Mouse (Mus musculus) lung, embryonic 16.5 days (tissue): ENCODE results near the gene Slit3. TPM values are rescaled to one million over a fixed set of nuclear protein-coding genes. Genes with fewer than 3 reads are reported as not detected.

Source experiments
- ATAC-seq: fragments of 200-750 bp; cut with Nextera tagmentation; 2 replicates; pipeline ENCODE4 v1.8.0; 2017; ENCODE audit warnings: low read depth, mild to moderate bottlenecking, moderate library complexity
- H3K27ac ChIP-seq: fragments of 300-500 bp; sonication (generic); 2 replicates; pipeline ENCODE4 v1.5.1; 2014; ENCODE audit warnings: mild to moderate bottlenecking, control low read depth, low read length
- H3K27me3 ChIP-seq: fragments of 300-500 bp; sonication (generic); 2 replicates; pipeline ENCODE4 v1.6.1; 2014; ENCODE audit warnings: low read depth, low read length, mixed read lengths; ENCODE audit not compliant: control insufficient read depth, insufficient read depth
- H3K36me3 ChIP-seq: fragments of 300-500 bp; sonication (generic); 2 replicates; pipeline ENCODE4 v1.6.1; 2014; ENCODE audit warnings: low read length; ENCODE audit not compliant: control insufficient read depth, insufficient read depth
- H3K4me1 ChIP-seq: fragments of 300-500 bp; sonication (generic); replicated peaks from 2 replicates; pipeline ENCODE4 v1.6.1; 2014; ENCODE audit warnings: low read length, mixed read lengths; ENCODE audit not compliant: control insufficient read depth, insufficient read depth
- H3K4me2 ChIP-seq: fragments of 300-500 bp; sonication (generic); 2 replicates; pipeline ENCODE4 v1.6.1; 2014; ENCODE audit warnings: low read depth, low read length, control low read depth
- H3K4me3 ChIP-seq: fragments of 300-500 bp; sonication (generic); 2 replicates; pipeline ENCODE4 v1.5.1; 2014; ENCODE audit warnings: mild to moderate bottlenecking, low read length, control low read depth
- H3K9ac ChIP-seq: fragments of 300-500 bp; sonication (generic); 2 replicates; pipeline ENCODE4 v1.6.1; 2014; ENCODE audit warnings: low read length, control low read depth
- H3K9me3 ChIP-seq: fragments of 300-500 bp; sonication (generic); 2 replicates; pipeline ENCODE4 v1.6.1; 2016; ENCODE audit warnings: low read length; ENCODE audit not compliant: control insufficient read depth
- WGBS: fragments of 180-500 bp; shearing (Covaris S2); extraction: QIAGEN DNeasy Blood & Tissue Kit; methylation state at CpG from one replicate; pipeline ENCODE4 v1.1.7; 2014; 5-methylcytosine and 5-hydroxymethylcytosine counted together
- polyA plus RNA-seq: library from polyadenylated mRNA; unstranded; fragments of >200 nt; fragmentation: Nextera tagmentation; extraction: Ambion mirVana; gene quantifications from 2 replicates; pipeline ENCODE4 v1.2.1, GENCODE M21; 2015

The Slit3 gene
- polyA plus RNA-seq, 1 experiment from 2014 or later, result 9.1 TPM

DNA sequence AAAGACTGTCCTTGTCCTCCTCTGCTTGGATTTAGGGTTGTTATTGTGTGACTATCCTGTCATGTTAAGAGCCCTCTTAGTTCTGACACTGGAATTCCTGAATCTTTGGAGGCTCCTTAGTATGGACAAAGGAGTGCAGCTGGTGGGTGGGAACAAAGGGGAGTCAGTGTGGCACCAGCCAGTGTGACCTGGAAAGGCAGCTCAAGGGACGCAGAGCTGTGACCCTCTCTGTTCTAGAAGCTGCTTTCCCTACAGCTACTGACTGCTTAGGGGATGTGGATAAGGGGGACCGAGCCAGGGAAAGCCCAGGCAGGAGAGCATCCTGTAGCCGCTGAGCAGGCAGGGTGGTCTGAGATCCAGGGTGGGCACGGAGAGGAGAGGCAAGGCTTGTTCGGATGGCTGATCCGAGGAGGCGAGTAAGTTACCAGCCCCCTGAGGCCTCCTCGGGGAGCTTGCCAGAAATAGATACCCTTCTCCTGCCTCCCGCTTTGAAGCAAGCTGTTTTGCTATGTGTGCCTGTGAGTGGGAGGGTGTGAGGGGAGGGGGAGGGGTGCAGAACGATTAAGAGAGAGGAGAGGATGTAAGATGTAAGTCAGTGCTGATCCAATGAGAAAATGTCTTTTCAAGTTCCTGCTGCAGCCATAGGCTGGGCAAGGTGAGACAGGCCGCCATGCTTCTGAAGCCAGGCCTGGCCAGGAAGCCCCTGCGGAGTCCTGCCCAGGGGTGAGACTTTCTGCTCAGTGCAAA lies 162.0 kb downstream of the Slit3 start:
- Histone ChIP-seq H3K4me2 (no peak overlapping the region), H3K4me1 (peaks cover 28% of the 10 kb centered on the region), H3K4me3 (no peak overlapping the region), H3K36me3 (no peaks in the 10 kb centered on the region), H3K27ac (no peak overlapping the region), H3K9ac (0 out of 2 replicates have a peak overlapping the region, but pooled peaks have one; percentile 9), H3K9me3 (no peaks in the 10 kb centered on the region), H3K27me3 (peaks cover 9% of the 10 kb centered on the region)
- 34% methylated on average over 12 of the region's 12 CpGs for WGBS
- ATAC-seq, result peak; percentile 18; the same call in 1 of the 2 replicates

DNA sequence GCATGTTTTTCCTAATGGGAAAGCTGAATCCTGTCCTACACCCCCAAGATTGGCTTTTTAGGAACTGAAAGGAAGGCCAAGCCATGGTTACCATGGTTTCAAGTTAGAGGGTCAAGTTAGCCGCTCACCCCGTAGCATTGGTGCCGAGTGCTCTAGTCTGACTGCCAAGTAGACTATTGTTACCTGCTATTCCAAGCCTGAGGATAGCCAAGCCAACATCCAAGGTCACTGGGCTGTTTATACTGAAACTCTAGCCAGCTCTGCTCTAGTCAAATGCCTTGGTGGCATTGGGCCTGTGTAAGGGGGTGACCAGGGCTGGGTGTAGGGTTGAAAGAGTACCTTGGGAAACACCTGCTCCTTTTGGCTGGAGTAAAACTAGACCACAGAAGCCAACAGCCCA lies 162.7 kb downstream of the Slit3 start:
- no peak overlapping the region for H3K4me2 ChIP-seq
- no peak overlapping the region for H3K27ac ChIP-seq
- no peak overlapping the region for H3K9ac ChIP-seq
- no peaks in the 10 kb centered on the region for H3K36me3 ChIP-seq
- no peak for ATAC-seq
- 61% methylated on average over 3 of the region's 3 CpGs for WGBS
- no peak overlapping the region for H3K4me3 ChIP-seq
- no peaks in the 10 kb centered on the region for H3K9me3 ChIP-seq
- peaks cover 8% of the 10 kb centered on the region for H3K27me3 ChIP-seq
- H3K4me1 ChIP-seq, result peaks cover 28% of the 10 kb centered on the region

DNA sequence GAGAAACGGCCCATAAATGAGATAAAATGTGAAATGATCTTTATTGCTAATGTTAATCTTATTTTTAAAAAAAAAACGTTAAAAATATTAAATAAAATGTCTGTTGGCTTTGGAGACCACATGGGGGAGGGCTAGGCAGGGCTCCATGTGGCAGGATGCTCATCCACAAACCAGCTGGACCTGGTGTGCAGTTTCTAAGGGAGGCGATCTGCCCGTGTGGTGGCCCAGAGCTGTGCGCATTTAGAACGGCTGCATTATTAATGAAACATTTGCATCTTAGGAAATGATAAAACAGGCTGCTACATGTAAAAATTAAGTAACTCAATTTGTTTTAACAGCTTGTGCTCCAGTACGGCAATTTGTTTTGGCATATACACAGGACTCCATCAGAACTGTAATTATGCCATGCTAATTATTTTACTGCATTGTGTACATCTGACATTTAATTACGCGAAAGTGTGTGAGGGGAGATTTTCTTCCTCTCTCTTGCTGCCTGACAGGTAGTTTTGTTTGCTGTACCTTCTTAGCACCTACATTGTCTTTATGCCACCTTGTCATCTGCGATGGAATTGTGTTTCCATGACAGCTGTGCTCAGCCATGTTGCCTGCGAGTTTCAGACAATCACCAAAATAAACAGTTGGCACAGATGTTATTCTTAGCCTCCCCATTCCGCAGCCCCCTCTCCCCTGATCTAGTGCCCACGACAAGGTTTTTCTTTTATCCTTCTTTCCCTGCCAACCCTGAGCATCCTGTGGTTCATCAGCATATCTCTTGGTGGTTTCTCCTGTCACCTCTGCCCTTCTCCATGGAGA lies 165.8 kb downstream of the Slit3 start:
- no peaks in the 10 kb centered on the region for H3K9me3 ChIP-seq
- WGBS, result 68% methylated on average over 13 of the region's 13 CpGs
- no peak overlapping the region for H3K27ac ChIP-seq
- peaks cover 11% of the 10 kb centered on the region for H3K4me1 ChIP-seq
- no peak overlapping the region for H3K4me2 ChIP-seq
- H3K36me3 ChIP-seq, result no peaks in the 10 kb centered on the region
- H3K27me3 ChIP-seq, result peaks cover 5% of the 10 kb centered on the region; the same call in 1 of the 2 replicates
- ATAC-seq, result no peak
- no peak overlapping the region for H3K9ac ChIP-seq
- no peak overlapping the region for H3K4me3 ChIP-seq

DNA sequence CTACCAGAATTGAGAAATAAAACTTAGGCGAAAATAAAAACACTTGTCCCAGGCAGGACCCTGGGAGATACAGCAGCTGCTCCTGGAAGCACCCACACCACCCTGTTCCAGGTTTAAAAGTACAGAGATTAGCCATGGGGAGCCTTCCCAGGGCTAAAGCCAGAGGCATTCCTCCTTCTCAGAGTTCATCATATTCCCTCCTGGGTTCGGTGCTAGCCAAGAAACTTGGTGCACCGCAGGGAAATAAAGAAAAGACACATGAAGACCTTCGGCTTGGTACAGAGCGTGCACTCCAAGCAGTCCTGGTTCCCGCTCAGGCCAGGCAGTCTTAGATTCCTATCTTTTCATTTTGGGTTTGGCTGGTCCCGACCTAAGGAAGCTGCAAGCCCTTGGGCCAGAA lies 167.0 kb downstream of the Slit3 start:
- no peak overlapping the region for H3K9ac ChIP-seq
- peaks cover 3% of the 10 kb centered on the region; the same call in 1 of the 2 replicates for H3K4me1 ChIP-seq
- no peak overlapping the region for H3K4me3 ChIP-seq
- ATAC-seq, result no peak
- H3K27ac ChIP-seq, result no peak overlapping the region
- 89% methylated on average over 7 of the region's 7 CpGs for WGBS
- H3K36me3 ChIP-seq, result no peaks in the 10 kb centered on the region
- no peak overlapping the region for H3K4me2 ChIP-seq
- H3K27me3 ChIP-seq, result no peaks in the 10 kb centered on the region; the same call in 1 of the 2 replicates
- no peaks in the 10 kb centered on the region for H3K9me3 ChIP-seq

DNA sequence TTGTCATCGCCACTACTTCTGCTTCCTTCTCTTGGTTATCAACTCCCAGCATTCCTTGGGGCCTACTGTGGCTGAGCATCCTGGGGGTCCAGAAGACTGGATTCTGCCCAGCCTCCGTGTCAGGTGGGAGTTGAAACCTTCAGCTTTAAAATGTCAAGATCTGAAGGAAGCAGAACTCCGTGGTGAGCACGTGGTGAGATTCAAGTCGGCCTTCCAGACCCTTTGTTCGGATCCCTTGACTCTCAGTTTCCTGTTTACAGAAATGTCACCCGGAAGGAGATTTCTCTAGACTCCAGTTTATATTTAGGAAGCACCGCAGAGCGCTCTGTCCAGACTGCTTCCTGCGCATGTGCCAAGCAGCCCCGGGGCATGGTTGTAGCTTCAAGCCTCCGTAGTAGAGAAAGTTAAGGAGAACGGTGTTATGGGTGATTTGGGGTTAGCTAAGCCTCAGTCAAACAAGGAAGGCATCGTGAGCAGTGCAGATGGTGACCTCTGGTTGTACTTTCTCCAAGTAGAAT lies 167.8 kb downstream of the Slit3 start:
- H3K4me3 ChIP-seq, result no peak overlapping the region
- H3K36me3 ChIP-seq, result no peaks in the 10 kb centered on the region
- no peaks in the 10 kb centered on the region for H3K27me3 ChIP-seq
- no peaks in the 10 kb centered on the region for H3K4me1 ChIP-seq
- no peak overlapping the region for H3K4me2 ChIP-seq
- no peak overlapping the region for H3K9ac ChIP-seq
- ATAC-seq, result 0 out of 2 replicates have a peak, but pooled peaks have one; percentile 26
- 50% methylated on average over 14 of the region's 14 CpGs for whole genome bisulfite sequencing
- H3K27ac ChIP-seq, result no peak overlapping the region
- no peaks in the 10 kb centered on the region for H3K9me3 ChIP-seq

DNA sequence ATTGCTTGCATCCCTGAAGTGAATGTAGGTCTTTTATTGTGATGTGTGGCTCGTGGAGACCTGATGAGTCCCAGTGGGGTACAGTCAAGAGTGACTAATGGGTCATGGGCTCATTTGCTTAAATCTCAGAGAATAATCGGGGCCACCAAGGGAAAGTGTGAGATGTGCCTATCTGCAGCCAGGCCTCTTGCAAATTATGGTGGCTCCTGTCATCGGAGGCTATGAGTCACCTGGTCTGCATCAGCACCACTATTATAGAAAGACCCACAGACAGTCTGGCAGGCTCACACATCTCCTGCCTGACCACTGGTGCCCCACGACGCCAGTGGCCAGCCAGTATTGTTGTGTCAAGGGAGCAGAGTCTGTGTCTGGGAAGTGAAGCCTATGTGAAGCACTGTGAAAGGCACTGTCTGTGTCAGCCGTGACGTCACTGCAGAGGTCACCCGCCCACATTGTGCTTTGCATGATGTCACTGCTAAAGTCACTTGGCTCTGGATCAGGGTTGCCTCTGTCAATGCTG lies 171.3 kb downstream of the Slit3 start:
- no peaks in the 10 kb centered on the region for H3K9me3 ChIP-seq
- no peak for ATAC-seq
- no peaks in the 10 kb centered on the region for H3K27me3 ChIP-seq
- H3K4me2 ChIP-seq, result no peak overlapping the region
- no peaks in the 10 kb centered on the region for H3K36me3 ChIP-seq
- 79% methylated on average over 8 of the region's 8 CpGs for WGBS
- no peak overlapping the region for H3K9ac ChIP-seq
- no peak overlapping the region for H3K27ac ChIP-seq
- peaks cover 10% of the 10 kb centered on the region for H3K4me1 ChIP-seq
- H3K4me3 ChIP-seq, result no peak overlapping the region

DNA sequence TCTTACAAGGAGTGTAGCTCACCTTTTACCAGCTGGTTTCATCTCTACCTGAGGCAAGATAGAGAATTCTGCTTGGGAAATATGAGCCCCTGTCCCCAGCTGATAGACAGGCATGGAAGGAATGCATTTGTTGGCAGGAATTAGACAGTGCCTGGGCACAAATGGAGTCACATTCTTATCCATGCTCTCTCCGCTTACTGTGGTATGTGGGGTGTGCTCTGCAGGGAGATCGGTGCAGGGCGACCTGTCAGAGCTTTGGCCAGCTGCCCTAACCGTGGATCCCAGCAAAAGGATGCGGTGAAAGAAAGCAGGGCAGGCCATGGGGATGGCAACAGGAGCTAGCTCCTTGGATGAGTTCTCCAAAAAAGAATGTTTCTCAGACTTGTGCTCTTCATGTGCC lies 172.2 kb downstream of the Slit3 start:
- H3K9ac ChIP-seq, result no peak overlapping the region
- 61% methylated on average over 5 of the region's 5 CpGs for WGBS
- 0 out of 2 replicates have a peak, but pooled peaks have one; percentile 21 for ATAC-seq
- H3K36me3 ChIP-seq, result no peaks in the 10 kb centered on the region
- H3K4me2 ChIP-seq, result no peak overlapping the region
- H3K27me3 ChIP-seq, result no peaks in the 10 kb centered on the region
- H3K4me1 ChIP-seq, result peaks cover 16% of the 10 kb centered on the region
- no peak overlapping the region for H3K4me3 ChIP-seq
- no peaks in the 10 kb centered on the region for H3K9me3 ChIP-seq
- no peak overlapping the region for H3K27ac ChIP-seq

DNA sequence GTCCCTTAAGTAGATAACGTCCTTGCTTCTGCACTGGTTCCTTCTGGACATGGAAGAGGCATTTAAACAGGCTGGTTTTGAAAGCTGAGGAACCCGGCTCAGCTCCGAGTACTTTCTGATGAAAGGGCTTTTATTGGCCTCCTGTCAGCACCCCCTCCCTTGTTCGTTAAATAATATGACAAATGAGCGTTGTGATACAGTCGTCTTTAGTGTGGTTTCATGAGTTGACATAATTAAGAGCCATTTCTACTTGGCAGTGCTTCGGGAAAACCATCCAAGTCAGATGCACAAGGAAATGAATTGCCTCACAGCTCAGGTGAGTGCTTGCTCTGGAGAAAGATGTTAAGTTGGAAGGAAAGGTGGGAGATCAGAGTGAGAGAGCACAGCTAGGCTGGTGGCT lies 173.6 kb downstream of the Slit3 start:
- no peak overlapping the region for H3K4me3 ChIP-seq
- H3K36me3 ChIP-seq, result no peaks in the 10 kb centered on the region
- H3K9ac ChIP-seq, result no peak overlapping the region
- no peak overlapping the region for H3K27ac ChIP-seq
- ATAC-seq, result no peak
- peaks cover 16% of the 10 kb centered on the region for H3K4me1 ChIP-seq
- no peaks in the 10 kb centered on the region for H3K27me3 ChIP-seq
- 54% methylated on average over 7 of the region's 7 CpGs for WGBS
- no peaks in the 10 kb centered on the region for H3K9me3 ChIP-seq
- no peak overlapping the region for H3K4me2 ChIP-seq
